Mouse (Mus musculus) adrenal gland, adult 18-20 months (tissue): ENCODE results near the gene Cgrrf1. TPM values are rescaled to one million over a fixed set of nuclear protein-coding genes. Genes with fewer than 3 reads are reported as not detected.
A peak's percentile ranks its signal among the peaks of the same experiment; 100 is the strongest.

Experiments
- DNase-seq, 2 experiments: peaks; one replicate each; pipeline ENCODE4 v3.0.0; 2021 to 2022; ENCODE audit warnings: low spot score in 2 of 2
- total RNA-seq, 2 experiments: library from RNA; stranded (reverse); gene quantifications; 1 replicate in 1 of 2; 2 replicates in 1 of 2; pipeline ENCODE4 v1.2.3; 2021

The Cgrrf1 gene
- total RNA-seq, 2 experiments from 2014 or later = 48.2 to 50.9 TPM

DNA sequence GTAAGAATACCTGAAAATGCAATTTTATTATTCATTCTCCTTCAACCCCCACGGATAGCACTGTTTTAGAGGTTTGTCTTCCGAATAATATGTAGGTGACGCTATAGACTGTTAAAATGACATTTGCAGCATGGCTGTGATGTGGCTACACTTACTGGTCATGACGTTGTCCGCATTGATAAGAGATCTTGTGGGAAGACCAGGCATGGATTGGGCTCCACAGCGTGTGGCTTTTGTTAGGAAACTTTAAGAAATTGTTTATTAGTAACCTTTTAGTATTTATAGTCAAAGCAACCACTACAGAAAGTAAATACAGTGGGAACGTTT lies 53.5 kb downstream of the Cgrrf1 start:
- DNase-seq = no peak

DNA sequence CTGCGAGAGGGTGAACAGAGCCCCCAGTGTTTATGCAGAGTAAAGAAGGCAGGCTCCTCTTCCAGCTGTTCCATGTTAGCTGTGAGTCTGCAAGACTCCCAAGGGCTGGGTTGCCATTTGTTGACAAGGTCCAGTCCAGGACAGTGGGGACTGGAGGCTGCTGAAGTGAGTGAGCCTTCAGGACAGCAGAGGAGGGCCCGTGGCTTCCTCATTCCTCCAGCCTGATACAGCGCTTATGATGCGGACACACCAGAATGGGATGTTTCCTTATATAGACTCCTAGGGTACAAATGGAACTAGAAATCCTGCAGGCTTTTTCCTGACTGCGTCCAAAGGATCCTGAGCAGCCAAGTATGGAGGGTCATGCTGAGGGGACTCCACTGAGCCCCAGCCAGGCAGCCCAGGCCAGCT lies 54.0 kb downstream of the Cgrrf1 start:
- peak in 1 of 2 experiments; percentile 8 for DNase-seq

DNA sequence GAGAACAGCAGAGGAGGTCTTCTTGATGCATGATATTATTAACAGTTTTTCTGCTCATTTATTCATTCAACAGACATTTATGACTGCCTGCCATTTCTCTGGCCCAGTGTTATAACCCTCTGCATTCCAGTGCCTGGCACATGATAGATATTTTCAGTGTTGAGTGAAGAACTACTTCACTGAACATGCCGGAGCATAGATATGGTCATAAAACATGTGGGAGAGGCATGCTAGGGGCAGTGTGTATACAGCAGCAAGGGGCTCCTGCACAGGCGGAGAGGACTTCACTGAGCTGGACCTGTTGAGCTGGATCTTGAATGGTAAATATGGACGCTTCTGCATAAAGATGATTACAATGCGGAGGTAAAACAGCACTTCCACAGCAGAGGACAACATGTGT lies 57.2 kb downstream of the Cgrrf1 start:
- DNase-seq = no peak

DNA sequence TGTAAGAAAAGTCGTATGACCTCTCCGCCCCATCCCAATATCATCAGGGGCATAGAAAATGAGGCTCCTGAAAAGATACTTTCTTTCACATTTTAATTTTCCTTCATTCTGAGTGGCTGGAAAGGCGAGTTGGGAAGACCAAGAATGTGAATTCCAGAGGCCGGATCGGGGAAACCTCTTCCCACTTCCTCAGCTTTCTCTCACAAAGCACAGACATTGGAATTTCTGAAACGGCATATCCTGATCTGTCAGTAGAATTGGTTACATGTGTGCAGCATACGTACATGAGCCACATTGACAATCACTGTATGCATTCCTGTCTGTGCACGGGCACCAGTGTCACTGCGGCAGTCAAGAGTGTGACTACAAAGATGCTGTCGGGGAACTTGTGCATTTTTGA lies 62.0 kb downstream of the Cgrrf1 start:
- DNase-seq = no peak

DNA sequence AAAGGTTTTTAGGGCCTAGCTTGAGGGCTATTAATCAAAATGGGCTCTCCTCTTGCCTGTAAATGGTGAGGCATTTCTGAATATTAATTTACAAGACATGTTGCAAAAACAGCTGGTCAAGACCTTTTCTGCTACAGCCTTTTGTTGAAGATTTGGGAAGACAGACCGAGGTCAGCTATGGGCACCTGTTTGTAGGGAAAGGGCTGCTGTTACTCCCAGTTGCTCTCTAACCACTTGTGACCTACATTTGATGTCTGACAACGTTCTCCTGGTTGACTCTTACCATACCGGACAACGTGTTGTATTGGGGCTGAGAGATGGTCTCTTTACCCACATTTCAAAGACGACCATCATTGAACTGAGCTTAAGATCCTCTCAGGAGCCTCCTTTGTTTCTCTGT lies 66.0 kb downstream of the Cgrrf1 start:
- no peak for DNase-seq

DNA sequence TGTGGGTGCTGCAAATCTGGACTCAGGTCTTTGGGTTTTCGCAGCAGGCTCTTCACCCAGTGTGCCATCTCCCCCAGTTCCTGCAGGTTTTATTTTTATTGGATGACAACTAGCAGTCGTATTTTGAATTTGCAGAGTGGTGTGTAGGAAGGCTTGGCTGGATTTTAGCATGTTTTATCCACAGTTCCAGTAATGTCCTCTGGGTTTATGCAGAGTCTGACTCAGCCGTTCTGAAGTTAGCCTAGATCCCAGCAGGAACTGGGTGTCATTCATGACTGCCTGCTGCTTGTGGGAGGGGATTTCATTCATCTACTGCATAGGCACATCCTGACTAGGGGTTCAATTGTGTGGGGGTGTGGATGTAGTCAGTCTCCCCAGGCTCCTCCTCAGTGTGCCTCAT lies 66.7 kb downstream of the Cgrrf1 start:
- no peak for DNase-seq

DNA sequence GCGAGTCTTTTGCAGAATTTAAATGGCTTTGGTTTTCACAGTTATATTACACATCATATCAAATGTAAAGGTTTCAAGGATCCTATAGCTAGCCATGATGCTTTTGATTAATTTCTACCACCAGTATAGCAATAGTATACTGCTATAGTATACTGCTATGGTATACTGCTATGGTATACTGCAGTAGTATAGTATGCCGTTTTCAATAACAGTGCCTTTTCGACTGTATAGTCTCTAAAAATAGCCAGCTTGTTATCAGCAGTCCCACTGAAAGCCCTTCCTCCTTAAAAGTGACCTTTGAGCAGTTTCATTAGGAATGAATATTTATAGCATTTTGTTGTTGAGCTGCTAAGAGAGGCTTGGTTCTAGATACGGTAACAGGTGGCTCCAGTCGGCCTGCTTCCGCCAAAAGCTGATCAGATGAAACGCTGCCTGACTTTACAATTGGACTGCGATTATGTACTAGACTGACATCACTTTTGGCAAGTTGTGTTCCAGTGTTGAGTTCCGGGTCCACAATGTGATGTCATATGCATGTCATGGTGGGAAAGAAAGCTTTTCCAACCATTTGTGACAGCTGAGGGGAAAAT lies 70.7 kb downstream of the Cgrrf1 start:
- no peak for DNase-seq

Other genes with a start within 250 kb of the Cgrrf1 start
- under 1 TPM; 0.53 to 0.67 TPM for gene Cdkn3, start 71.6 kb upstream of the Cgrrf1 start, total RNA-seq
- gene Cnih1, start 43.7 kb upstream of the Cgrrf1 start, total RNA-seq = 100 to 1,000 TPM; 100 to 124 TPM
- 100 to 1,000 TPM; 110 to 117 TPM for gene Gmfb, start 9.9 kb upstream of the Cgrrf1 start, total RNA-seq
- gene Samd4, start 50.7 kb downstream of the Cgrrf1 start, total RNA-seq = 10 to 100 TPM; 18.5 to 22.4 TPM